Mouse (Mus musculus): Measurements from ENCODE around the gene Dennd4b. TPM values are rescaled to one million over a fixed set of nuclear protein-coding genes. Genes with fewer than 3 reads are reported as not detected.

Gene Dennd4b
- polyA plus RNA-seq, 2 experiments = 1.0 to 3.9 TPM

- H3K9me3 ChIP-seq (ENCODE audit: control insufficient read depth, low read length) = no peaks in the 10 kb centered on the region; the same call in 1 of the 2 replicates
- WGBS (ENCODE audit: insufficient replicate concordance) = under 1% methylated on average over 61 of the region's 61 CpGs
- ATAC-seq (ENCODE audit: insufficient read depth) = peak; percentile 95
Measured at GRCm38 (mm10) chr3:90231507-90232333, 33.3 kb upstream of the Dennd4b start, which contains the start of gene Jtb. Gene Jtb (plus strand): TSS chr3:90231597.

GRCm38 (mm10) chr3:90241251-90241650 lies 23.7 kb upstream of the Dennd4b start:
- H3K4me1 ChIP-seq (replicated peaks; ENCODE audit: control insufficient read depth in 2 of 2, insufficient read depth in 2 of 2, low read length in 1 of 2) = peaks cover 6 to 13% of the 10 kb centered on the region in 2 experiments
- no peak for ATAC-seq (ENCODE audit: insufficient read depth)
- WGBS (ENCODE audit: insufficient replicate concordance) = 95% methylated on average over 2 of the region's 2 CpGs
- H3K4me2 ChIP-seq (ENCODE audit: low read depth) = no peak overlapping the region
- H3K4me3 ChIP-seq (ENCODE audit: insufficient read depth in 1 of 2, low read depth in 2 of 2, low read length in 2 of 2) = no peak overlapping the region
- no peaks in the 10 kb centered on the region for H3K9me3 ChIP-seq (ENCODE audit: control insufficient read depth, low read length)
- no peaks in the 10 kb centered on the region for H3K36me3 ChIP-seq (replicated peaks; ENCODE audit: control insufficient read depth, insufficient read depth, low read depth)
- TF ChIP-seq CTCF (IDR thresholded peaks at IDR 0.05; ENCODE audit: low read depth) (no peak), EP300 (IDR thresholded peaks at IDR 0.05; ENCODE audit: low read depth) (no peak)
- no peak for DNase-seq (ENCODE audit: low read depth in 3 of 3, low spot score in 3 of 3)
- H3K27ac ChIP-seq = no peak overlapping the region
- no peak overlapping the region for H3K9ac ChIP-seq (replicated peaks)
- no peaks in the 10 kb centered on the region for H3K27me3 ChIP-seq (ENCODE audit: control insufficient read depth, insufficient read depth, low read length)

More at GRCm38 (mm10) chr3:90231507-90232333, 33.3 kb upstream of the Dennd4b start, which contains the start of gene Jtb:
- no peaks in the 10 kb centered on the region for H3K27me3 ChIP-seq (ENCODE audit: control insufficient read depth, insufficient read depth, low read length)
- peak within 1 kb of the TSS; percentile 22 for H3K27ac ChIP-seq
- H3K9ac ChIP-seq (replicated peaks) = peak within 1 kb of the TSS; percentile 74
- H3K4me2 ChIP-seq (ENCODE audit: low read depth) = peak within 1 kb of the TSS; percentile 67
- peaks cover 9% of the 10 kb centered on the region for H3K36me3 ChIP-seq (replicated peaks; ENCODE audit: control insufficient read depth, insufficient read depth, low read depth)
- peaks cover 0 to 11% of the 10 kb centered on the region in 2 experiments; a peak in 3 of 4 replicates for H3K4me1 ChIP-seq (replicated peaks; ENCODE audit: control insufficient read depth in 2 of 2, insufficient read depth in 2 of 2, low read length in 1 of 2)
- peak; percentile 77 to 81 (median 78) for DNase-seq (ENCODE audit: low read depth in 3 of 3, low spot score in 3 of 3)
- H3K4me3 ChIP-seq (ENCODE audit: insufficient read depth in 1 of 2, low read depth in 2 of 2, low read length in 2 of 2) = peak within 1 kb of the TSS; percentile 72 to 85
- TF ChIP-seq CTCF (IDR thresholded peaks at IDR 0.05; ENCODE audit: low read depth) = no peak
- no peak for TF ChIP-seq EP300 (IDR thresholded peaks at IDR 0.05; ENCODE audit: low read depth)

- ATAC-seq (ENCODE audit: insufficient read depth) (peak; percentile 29; the same call in 1 of the 2 replicates), DNase-seq (ENCODE audit: low read depth in 3 of 3, low spot score in 3 of 3) (no peak)
- Histone ChIP-seq H3K4me3 (ENCODE audit: insufficient read depth in 1 of 2, low read depth in 2 of 2, low read length in 2 of 2) (no peak overlapping the region), H3K9me3 (ENCODE audit: control insufficient read depth, low read length) (no peaks in the 10 kb centered on the region), H3K4me1 (replicated peaks; ENCODE audit: control insufficient read depth in 2 of 2, insufficient read depth in 2 of 2, low read length in 1 of 2) (peaks cover 6 to 13% of the 10 kb centered on the region in 2 experiments), H3K9ac (replicated peaks) (no peak overlapping the region), H3K4me2 (ENCODE audit: low read depth) (no peak overlapping the region), H3K36me3 (replicated peaks; ENCODE audit: control insufficient read depth, insufficient read depth, low read depth) (no peaks in the 10 kb centered on the region), H3K27me3 (ENCODE audit: control insufficient read depth, insufficient read depth, low read length) (no peaks in the 10 kb centered on the region), H3K27ac (no peak overlapping the region)
- WGBS (ENCODE audit: insufficient replicate concordance) = 55% methylated on average over 10 of the region's 10 CpGs
- no peak for TF ChIP-seq EP300 (IDR thresholded peaks at IDR 0.05; ENCODE audit: low read depth)
- no peak for TF ChIP-seq CTCF (IDR thresholded peaks at IDR 0.05; ENCODE audit: low read depth)
Measured at GRCm38 (mm10) chr3:90241669-90242358, 23.2 kb upstream of the Dennd4b start.

DNA sequence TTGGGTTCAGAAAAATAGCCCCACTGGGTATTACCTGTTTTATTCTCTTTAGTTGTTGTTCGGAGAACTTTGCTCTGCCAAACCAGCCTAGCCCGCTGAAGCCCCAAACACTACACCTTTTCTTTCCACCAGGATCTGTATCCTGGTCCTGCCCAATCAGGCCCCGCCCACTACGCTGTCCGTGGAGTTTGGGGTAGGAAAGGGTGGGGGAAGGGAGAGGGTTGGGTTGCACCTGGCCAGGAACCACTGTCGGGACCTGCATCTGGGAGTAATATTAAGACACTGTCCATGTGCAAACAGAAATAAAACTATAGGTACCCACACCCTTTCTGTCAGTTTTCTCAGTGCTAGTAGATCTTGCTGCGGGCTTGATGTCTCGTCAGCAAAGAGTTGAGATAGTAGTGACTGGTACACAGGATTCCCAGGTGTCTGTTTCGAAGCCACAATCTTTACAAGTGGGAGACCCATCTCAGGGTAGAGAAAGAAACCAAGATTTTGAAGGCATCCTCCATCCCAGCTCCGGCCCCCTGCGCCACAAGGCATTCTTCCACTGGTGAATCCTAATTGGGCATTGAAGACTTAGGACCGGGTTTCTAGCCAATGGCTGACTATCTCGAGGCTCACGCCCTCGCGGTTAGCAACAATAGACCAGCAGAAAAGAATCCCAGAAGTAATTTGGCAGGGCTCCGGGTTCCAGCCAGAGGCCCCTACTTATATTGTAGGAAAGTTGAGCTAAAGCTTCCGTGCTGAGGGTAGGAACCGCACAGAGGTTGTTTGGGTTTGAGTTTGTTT lies 21.8 kb upstream of the Dennd4b start, which contains the start of gene Creb3l4:
Creb3l4 (minus strand) TSS at position 529 of the 792 bp plus-strand sequence.
- DNase-seq (ENCODE audit: low read depth in 3 of 3, low spot score in 3 of 3) (no peak), ATAC-seq (ENCODE audit: insufficient read depth) (no peak)
- Histone ChIP-seq H3K9ac (replicated peaks) (no peak within 1 kb of the TSS), H3K4me3 (ENCODE audit: insufficient read depth in 1 of 2, low read depth in 2 of 2, low read length in 2 of 2) (peak within 1 kb of the TSS; percentile 25 to 41; a peak in 3 of 4 replicates), H3K27me3 (ENCODE audit: control insufficient read depth, insufficient read depth, low read length) (no peaks in the 10 kb centered on the region), H3K9me3 (ENCODE audit: control insufficient read depth, low read length) (no peaks in the 10 kb centered on the region), H3K4me2 (ENCODE audit: low read depth) (peak within 1 kb of the TSS; percentile 59), H3K27ac (no peak within 1 kb of the TSS), H3K36me3 (replicated peaks; ENCODE audit: control insufficient read depth, insufficient read depth, low read depth) (no peaks in the 10 kb centered on the region), H3K4me1 (replicated peaks; ENCODE audit: control insufficient read depth in 2 of 2, insufficient read depth in 2 of 2, low read length in 1 of 2) (peaks cover 10 to 17% of the 10 kb centered on the region in 2 experiments)
- TF ChIP-seq CTCF (IDR thresholded peaks at IDR 0.05; ENCODE audit: low read depth) (no peak), EP300 (IDR thresholded peaks at IDR 0.05; ENCODE audit: low read depth) (no peak)
- 21% methylated on average over 19 of the region's 19 CpGs for whole genome bisulfite sequencing (ENCODE audit: insufficient replicate concordance)
